Mouse (Mus musculus): ENCODE data around the gene Stk4. TPM values are rescaled to one million over a fixed set of nuclear protein-coding genes. Genes with fewer than 3 reads are reported as not detected.

Stk4 gene
- total and polyA plus RNA-seq, 3 experiments: 51.4 to 77.5 (median 64.4) TPM

- TF ChIP-seq NRF1 (IDR thresholded peaks at IDR 0.05; ENCODE audit: low read depth, low read length) (no peak), E2F4 (IDR thresholded peaks at IDR 0.05; ENCODE audit: insufficient replicate concordance, low read depth, low read length) (no peak)
Observed at GRCm38 (mm10) chr2:164075088-164075487, 5.0 kb downstream of the Stk4 start (continued).

GRCm38 (mm10) chr2:164076874-164077425, 6.8 kb downstream of the Stk4 start:
- H3K9ac ChIP-seq (ENCODE audit: insufficient read depth, low read depth): peak overlapping the region; percentile 68; the same call in 1 of the 2 replicates
- DNase-seq (ENCODE audit: extremely low read depth): no peak
- peaks cover 63% of the 10 kb centered on the region for H3K79me2 ChIP-seq (replicated peaks; ENCODE audit: control insufficient read depth, extremely low read depth, insufficient read depth, poor library complexity, severe bottlenecking)
- H3K27me3 ChIP-seq (replicated peaks): no peaks in the 10 kb centered on the region
- peaks cover 6 to 68% of the 10 kb centered on the region in 2 experiments for H3K4me1 ChIP-seq (ENCODE audit: control insufficient read depth in 1 of 2, insufficient read depth in 2 of 2)
- dilution Hi-C loops (cut with MboI; ENCODE audit: extremely low pct_ligation_motif_present, extremely low pct_unique_long_range_greater_than_20kb, low sequenced_read_pairs) (no loop called here), in situ Hi-C loops (cut with MboI; ENCODE audit: low pct_ligation_motif_present, low pct_unique_long_range_greater_than_20kb, low sequenced_read_pairs) (no loop called here)
- peak overlapping the region; percentile 41 for H3K27ac ChIP-seq (ENCODE audit: insufficient read depth, low read depth)
- peak; percentile 28; the same call in 1 of the 2 replicates for TF ChIP-seq MXI1 (IDR thresholded peaks at IDR 0.05; ENCODE audit: low read depth, low read length)
- 0 out of 2 replicates have a peak, but pooled peaks have one; percentile 11 for TF ChIP-seq EP300 (IDR thresholded peaks at IDR 0.05; ENCODE audit: low read length)
- TF ChIP-seq BHLHE40 (IDR thresholded peaks at IDR 0.05; ENCODE audit: low read depth, low read length): 0 out of 2 replicates have a peak, but pooled peaks have one; percentile 7
- TF ChIP-seq JUN (IDR thresholded peaks at IDR 0.05; ENCODE audit: insufficient read depth, low read depth, low read length): no peak
- H3K36me3 ChIP-seq (replicated peaks in 1 of 2; ENCODE audit: control insufficient read depth in 1 of 2, insufficient read depth in 1 of 2, low read length in 1 of 2): peaks cover 21 to 39% of the 10 kb centered on the region in 2 experiments
- H3K9me3 ChIP-seq (replicated peaks; ENCODE audit: low read length): no peaks in the 10 kb centered on the region
- H3K4me3 ChIP-seq (replicated peaks in 1 of 3; ENCODE audit: low read depth in 2 of 3, low read length in 2 of 3, poor library complexity in 1 of 3): peak overlapping the region in 1 of 3 experiments; percentile 0
- peak overlapping the region; percentile 74; the same call in 1 of the 2 replicates for H3K4me2 ChIP-seq (ENCODE audit: insufficient read depth, low read depth, poor library complexity, severe bottlenecking)

- H3K79me2 ChIP-seq (replicated peaks; ENCODE audit: control insufficient read depth, extremely low read depth, insufficient read depth, poor library complexity, severe bottlenecking): peaks cover 65% of the 10 kb centered on the region
- no peak overlapping the region for H3K27ac ChIP-seq (ENCODE audit: insufficient read depth, low read depth)
- H3K9ac ChIP-seq (ENCODE audit: insufficient read depth, low read depth): peak overlapping the region; percentile 68
- peak overlapping the region; percentile 74 for H3K4me2 ChIP-seq (ENCODE audit: insufficient read depth, low read depth, poor library complexity, severe bottlenecking)
- in situ Hi-C loops (cut with MboI; ENCODE audit: low pct_ligation_motif_present, low pct_unique_long_range_greater_than_20kb, low sequenced_read_pairs): no loop called here
- peaks cover 11 to 69% of the 10 kb centered on the region in 2 experiments for H3K4me1 ChIP-seq (ENCODE audit: control insufficient read depth in 1 of 2, insufficient read depth in 2 of 2)
- H3K27me3 ChIP-seq (replicated peaks): no peaks in the 10 kb centered on the region
- H3K4me3 ChIP-seq (replicated peaks in 1 of 3; ENCODE audit: low read depth in 2 of 3, low read length in 2 of 3, poor library complexity in 1 of 3): peak overlapping the region in 2 of 3 experiments; percentile 11 to 28
- dilution Hi-C loops (cut with MboI; ENCODE audit: extremely low pct_ligation_motif_present, extremely low pct_unique_long_range_greater_than_20kb, low sequenced_read_pairs): no loop called here
- no peaks in the 10 kb centered on the region for H3K9me3 ChIP-seq (replicated peaks; ENCODE audit: low read length)
- peaks cover 26 to 47% of the 10 kb centered on the region in 2 experiments for H3K36me3 ChIP-seq (replicated peaks in 1 of 2; ENCODE audit: control insufficient read depth in 1 of 2, insufficient read depth in 1 of 2, low read length in 1 of 2)
- no peak for DNase-seq (ENCODE audit: extremely low read depth)
- TF ChIP-seq MAFK (IDR thresholded peaks at IDR 0.05; ENCODE audit: insufficient replicate concordance, low read length): no peak
- TF ChIP-seq USF2 (conservative IDR thresholded peaks at IDR 0.05; ENCODE audit: low read depth, low read length): no peak
- TF ChIP-seq CHD2 (IDR thresholded peaks at IDR 0.05; ENCODE audit: low read length): no peak
- no peak; the same call in 1 of the 2 replicates for TF ChIP-seq MEF2A (IDR thresholded peaks at IDR 0.05; ENCODE audit: borderline replicate concordance, low read depth, low read length)
- TF ChIP-seq POLR2A (IDR thresholded peaks at IDR 0.05; ENCODE audit: low read depth, low read length): no peak
- TF ChIP-seq BHLHE40 (IDR thresholded peaks at IDR 0.05; ENCODE audit: low read depth, low read length): 0 out of 2 replicates have a peak, but pooled peaks have one; percentile 9
- TF ChIP-seq ZNF384 (IDR thresholded peaks at IDR 0.05; ENCODE audit: low read depth, low read length): no peak
- 0 out of 2 replicates have a peak, but pooled peaks have one; percentile 27 for TF ChIP-seq IRF4 (IDR thresholded peaks at IDR 0.05; ENCODE audit: low read depth, low read length)
- TF ChIP-seq ZMIZ1 (IDR thresholded peaks at IDR 0.05; ENCODE audit: low read depth, low read length): no peak
- TF ChIP-seq POLR2AphosphoS2 (IDR thresholded peaks at IDR 0.05; ENCODE audit: low read depth, low read length): no peak
- TF ChIP-seq TBP (conservative IDR thresholded peaks at IDR 0.05; ENCODE audit: low read depth, low read length): no peak
- no peak for TF ChIP-seq RCOR1 (conservative IDR thresholded peaks at IDR 0.05; ENCODE audit: low read depth, low read length)
- no peak; the same call in 1 of the 2 replicates for TF ChIP-seq SIN3A (IDR thresholded peaks at IDR 0.05; ENCODE audit: low read length)
- TF ChIP-seq MAX (IDR thresholded peaks at IDR 0.05; ENCODE audit: low read length): no peak
- no peak for TF ChIP-seq ETS1 (conservative IDR thresholded peaks at IDR 0.05; ENCODE audit: low read depth, low read length)
- peak; percentile 56; the same call in 1 of the 2 replicates for TF ChIP-seq EP300 (IDR thresholded peaks at IDR 0.05; ENCODE audit: low read length)
- no peak for TF ChIP-seq E2F4 (IDR thresholded peaks at IDR 0.05; ENCODE audit: insufficient replicate concordance, low read depth, low read length)
- TF ChIP-seq MAZ (IDR thresholded peaks at IDR 0.05; ENCODE audit: low read depth, low read length): no peak
- no peak for TF ChIP-seq USF1 (IDR thresholded peaks at IDR 0.05; ENCODE audit: low read depth, low read length)
- TF ChIP-seq MXI1 (IDR thresholded peaks at IDR 0.05; ENCODE audit: low read depth, low read length): no peak
- TF ChIP-seq ZC3H11A (IDR thresholded peaks at IDR 0.05; ENCODE audit: low read depth, low read length): no peak
- TF ChIP-seq CHD1 (IDR thresholded peaks at IDR 0.05; ENCODE audit: low read depth, low read length): peak; percentile 36; the same call in 1 of the 2 replicates
- no peak for TF ChIP-seq SMC3 (IDR thresholded peaks at IDR 0.05; ENCODE audit: low read depth, low read length)
- no peak for TF ChIP-seq ELF1 (IDR thresholded peaks at IDR 0.05; ENCODE audit: low read depth, low read length)
- TF ChIP-seq JUND (conservative IDR thresholded peaks at IDR 0.05; ENCODE audit: low read depth, low read length): no peak
- no peak for TF ChIP-seq PAX5 (IDR thresholded peaks at IDR 0.05; ENCODE audit: low read length)
- TF ChIP-seq JUN (IDR thresholded peaks at IDR 0.05; ENCODE audit: insufficient read depth, low read depth, low read length): no peak
- no peak for TF ChIP-seq RAD21 (IDR thresholded peaks at IDR 0.05; ENCODE audit: low read depth, low read length)
Observed at GRCm38 (mm10) chr2:164077875-164078274, 7.8 kb downstream of the Stk4 start.
